Mouse (Mus musculus) kidney, embryonic 16.5 days (tissue): ENCODE data around the gene Zfp276. TPM values are rescaled to one million over a fixed set of nuclear protein-coding genes. Genes with fewer than 3 reads are reported as not detected.

Experiments used
- ATAC-seq: fragments of 200-750 bp; cut with Nextera tagmentation; 2 replicates; pipeline ENCODE4 v1.8.0; 2017; ENCODE audit warnings: moderate TSS enrichment; ENCODE audit not compliant: low FRiP score, low TSS enrichment
- H3K27ac ChIP-seq: fragments of 300-500 bp; sonication (generic); 2 replicates; pipeline ENCODE4 v1.5.1; 2014; ENCODE audit warnings: low read length
- H3K27me3 ChIP-seq: fragments of 300-500 bp; sonication (generic); 2 replicates; pipeline ENCODE4 v1.6.1; 2014; ENCODE audit warnings: low read length, control low read depth, mixed read lengths; ENCODE audit not compliant: insufficient read depth
- H3K36me3 ChIP-seq: fragments of 300-500 bp; sonication (generic); 2 replicates; pipeline ENCODE4 v1.6.1; 2014; ENCODE audit warnings: low read length, control low read depth, mixed read lengths; ENCODE audit not compliant: insufficient read depth
- H3K4me1 ChIP-seq: fragments of 300-500 bp; sonication (generic); 2 replicates; pipeline ENCODE4 v1.6.1; 2014; ENCODE audit warnings: low read length, control low read depth, mixed read lengths; ENCODE audit not compliant: insufficient read depth
- H3K4me2 ChIP-seq: fragments of 300-500 bp; sonication (generic); replicated peaks from 2 replicates; pipeline ENCODE4 v1.6.1; 2014; ENCODE audit warnings: low read depth, low read length
- H3K4me3 ChIP-seq: fragments of 300-500 bp; sonication (generic); 2 replicates; pipeline ENCODE4 v1.5.1; 2014; ENCODE audit warnings: mild to moderate bottlenecking, low read length
- H3K9ac ChIP-seq: fragments of 300-500 bp; sonication (generic); replicated peaks from 2 replicates; pipeline ENCODE4 v1.6.1; 2014; ENCODE audit warnings: low read length
- H3K9me3 ChIP-seq: fragments of 300-500 bp; sonication (generic); 2 replicates; pipeline ENCODE4 v1.6.1; 2016; ENCODE audit warnings: low read length, control low read depth
- WGBS: fragments of 180-500 bp; shearing (Covaris S2); extraction: QIAGEN DNeasy Blood & Tissue Kit; methylation state at CpG from one replicate; pipeline ENCODE4 v1.1.7; 2014; 5-methylcytosine and 5-hydroxymethylcytosine counted together
- polyA plus RNA-seq: library from polyadenylated mRNA; unstranded; fragments of >200 nt; fragmentation: Nextera tagmentation; extraction: Ambion mirVana; gene quantifications from 2 replicates; pipeline ENCODE4 v1.2.1, GENCODE M21; 2015

The Zfp276 gene
- polyA plus RNA-seq = 26.7 and 28.5 TPM in 2 replicates

DNA sequence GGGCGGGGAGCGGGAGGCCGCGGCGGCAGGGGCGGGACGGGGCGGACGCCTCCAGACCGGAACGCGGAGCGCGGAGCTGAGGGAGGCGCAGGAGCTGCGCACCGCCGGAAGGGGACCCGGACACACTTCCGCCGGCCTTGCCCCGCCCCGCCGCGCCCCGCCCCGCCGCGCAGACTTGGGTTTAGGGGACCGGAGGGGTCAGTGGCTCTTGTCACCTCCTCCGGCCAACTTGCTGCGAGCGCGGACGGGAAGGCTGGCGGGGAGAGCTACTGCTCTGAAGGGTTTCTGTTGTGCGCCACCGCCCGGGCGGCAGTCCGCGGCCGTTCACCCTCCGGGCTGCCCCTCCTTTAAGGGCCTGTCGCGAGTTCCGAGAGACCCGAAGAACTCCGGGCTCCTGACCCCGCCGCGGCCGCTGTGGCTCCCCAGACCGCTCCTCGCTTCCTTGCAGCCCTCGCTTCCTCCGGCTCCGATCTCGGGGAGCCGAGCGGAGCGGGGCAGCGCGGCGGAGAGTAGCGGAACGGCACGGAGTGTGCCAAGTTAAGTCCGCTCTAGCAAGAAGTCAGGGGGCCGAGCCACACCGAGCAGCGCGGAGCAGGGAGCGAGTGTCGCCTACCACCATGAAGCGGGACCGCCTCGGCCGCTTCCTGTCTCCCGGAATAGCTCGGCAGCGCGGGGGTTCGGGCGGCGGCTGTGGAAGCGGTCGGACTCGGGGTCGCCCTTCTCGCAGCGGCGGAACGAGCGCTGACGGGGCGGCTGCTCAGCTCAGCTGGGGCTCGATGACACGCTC, at the start of gene Zfp276, which contains the start of gene Vps9d1:
TSS of gene Zfp276 (plus strand) at position 97 of the 787 bp plus-strand sequence.
TSS of gene Vps9d1 (minus strand) at position 250 of the 787 bp plus-strand sequence.
- peak; percentile 97 for ATAC-seq
- H3K36me3 ChIP-seq = peaks cover 29% of the 10 kb centered on the region

DNA sequence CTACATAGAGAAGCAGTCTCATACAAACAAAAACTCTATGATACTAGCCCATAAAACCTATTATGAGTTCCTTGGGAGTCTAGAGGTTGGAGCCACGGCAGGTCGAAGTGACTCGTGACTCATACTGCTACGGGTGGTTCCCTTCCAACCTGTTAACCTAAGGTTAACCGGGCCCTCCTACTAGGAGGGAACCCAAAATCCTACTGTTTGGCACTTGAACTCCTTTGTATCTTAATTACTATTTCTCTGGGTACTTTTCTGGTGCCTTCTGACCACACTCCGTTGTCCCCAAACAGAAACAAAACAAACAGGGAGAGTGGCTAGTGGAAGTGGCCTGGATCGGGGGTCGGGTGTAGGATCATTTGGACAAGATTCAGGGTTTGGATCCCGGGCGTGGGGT, 42.1 kb upstream of the Zfp276 start:
- H3K36me3 ChIP-seq = peaks cover 21% of the 10 kb centered on the region
- H3K27me3 ChIP-seq = no peaks in the 10 kb centered on the region
- H3K4me2 ChIP-seq = peak overlapping the region; percentile 94
- H3K4me1 ChIP-seq = peaks cover 19% of the 10 kb centered on the region
- H3K9me3 ChIP-seq = no peaks in the 10 kb centered on the region
- whole genome bisulfite sequencing = 37% methylated on average over 10 of the region's 10 CpGs
- H3K4me3 ChIP-seq = peak overlapping the region; percentile 69
- no peak overlapping the region for H3K27ac ChIP-seq
- H3K9ac ChIP-seq = peak overlapping the region; percentile 97
- no peak for ATAC-seq

More for the DNA sequence above, at the start of gene Zfp276, which contains the start of gene Vps9d1:
- peak within 1 kb of the TSS; percentile 97 for H3K4me3 ChIP-seq
- no peaks in the 10 kb centered on the region for H3K9me3 ChIP-seq
- peak within 1 kb of the TSS; percentile 72 for H3K27ac ChIP-seq
- peak within 1 kb of the TSS; percentile 86 for H3K4me2 ChIP-seq
- peaks cover 22% of the 10 kb centered on the region for H3K4me1 ChIP-seq
- no peaks in the 10 kb centered on the region for H3K27me3 ChIP-seq
- H3K9ac ChIP-seq = peak within 1 kb of the TSS; percentile 97
- under 1% methylated on average over 79 of the region's 99 CpGs for WGBS

DNA sequence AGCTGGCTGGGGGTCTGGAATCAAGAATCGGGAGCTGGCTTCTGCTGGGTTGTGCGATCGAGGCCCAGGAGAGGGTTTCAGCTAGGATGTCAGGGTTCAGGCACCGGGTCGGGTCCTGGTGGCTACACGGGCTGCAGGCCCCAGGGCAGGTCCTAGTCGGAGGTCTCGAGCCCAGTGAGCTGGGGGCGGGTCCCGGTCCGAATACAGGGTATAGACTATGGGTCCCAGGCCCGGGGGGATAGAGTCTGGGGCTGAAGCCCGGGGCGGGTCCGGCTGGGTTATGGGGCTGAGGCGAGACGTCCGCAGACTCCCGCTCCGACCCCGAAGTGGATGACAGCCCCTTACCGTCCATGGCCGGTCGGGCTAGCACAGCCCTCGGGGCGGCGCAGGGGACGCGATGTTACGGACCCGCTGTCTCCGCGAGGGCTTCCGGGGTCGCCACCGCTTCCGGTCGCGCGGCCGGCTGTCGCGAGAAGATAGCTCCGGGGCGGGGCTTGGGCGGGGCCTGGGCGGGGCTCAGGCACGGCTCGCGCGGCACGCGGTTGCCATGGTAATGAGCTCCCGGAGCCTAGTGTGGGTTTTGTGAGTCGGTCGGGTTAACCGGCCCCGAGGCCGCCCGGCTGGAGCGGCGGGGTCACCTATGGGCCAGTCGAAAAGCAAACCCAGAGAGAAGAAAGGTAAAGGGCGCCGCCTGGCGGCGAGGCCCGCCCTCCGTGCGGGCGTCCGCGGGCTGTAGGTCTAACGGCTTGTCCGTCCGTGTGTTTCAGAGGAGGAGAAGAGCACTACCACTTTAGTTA, 41.5 kb upstream of the Zfp276 start, which contains the start of the genes Chmp1a and Spata33:
TSS of gene Chmp1a (minus strand) at position 443 of the 797 bp plus-strand sequence.
TSS of gene Spata33 (plus strand) at position 512 of the 797 bp plus-strand sequence.
- ATAC-seq = peak; percentile 97
- WGBS = under 1% methylated on average over 75 of the region's 76 CpGs

DNA sequence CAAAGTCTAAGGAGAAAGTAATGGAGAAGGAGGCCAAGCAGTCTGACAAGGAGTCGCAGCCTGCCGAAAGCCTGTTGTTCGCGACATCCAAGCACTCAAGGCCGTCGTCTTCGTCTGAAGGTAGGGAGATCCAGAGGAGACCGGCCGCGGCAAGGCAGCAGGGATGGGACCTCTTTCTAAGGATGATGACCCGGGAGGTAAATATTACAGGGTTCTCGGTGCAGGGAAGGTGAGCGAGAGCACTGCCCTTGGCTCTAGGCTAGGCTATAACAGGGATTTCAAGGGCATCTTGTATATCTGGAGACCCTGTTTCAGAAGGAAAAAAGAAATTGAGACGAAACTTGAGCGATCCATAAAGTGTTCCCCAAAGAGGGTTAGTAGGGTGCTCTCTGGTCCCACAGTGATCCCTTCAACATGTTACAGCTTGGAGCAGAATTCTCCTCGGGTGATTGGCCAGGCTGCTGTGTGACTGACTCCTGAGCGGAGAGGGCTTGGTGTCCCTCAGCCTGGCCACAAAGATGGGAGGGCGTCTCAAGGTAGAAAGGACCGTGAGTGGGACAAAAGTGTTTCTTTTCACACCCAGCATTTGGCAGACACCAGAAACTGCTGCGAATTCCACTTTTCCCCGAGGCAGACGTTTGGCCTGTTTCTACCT, 40.8 kb upstream of the Zfp276 start:
- no peaks in the 10 kb centered on the region for H3K27me3 ChIP-seq
- ATAC-seq = peak; percentile 18; the same call in 1 of the 2 replicates
- peak overlapping the region; percentile 94 for H3K4me2 ChIP-seq
- H3K9me3 ChIP-seq = no peaks in the 10 kb centered on the region
- H3K36me3 ChIP-seq = peaks cover 12% of the 10 kb centered on the region
- 6% methylated on average over 22 of the region's 22 CpGs for WGBS
- H3K4me1 ChIP-seq = peaks cover 19% of the 10 kb centered on the region
- H3K4me3 ChIP-seq = peak overlapping the region; percentile 69
- peak overlapping the region; percentile 80 for H3K27ac ChIP-seq
- peak overlapping the region; percentile 81 for H3K9ac ChIP-seq

More for the DNA sequence above, 41.5 kb upstream of the Zfp276 start, which contains the start of the genes Chmp1a and Spata33:
- Histone ChIP-seq H3K27ac (peak within 1 kb of the TSS; percentile 80), H3K36me3 (peaks cover 15% of the 10 kb centered on the region), H3K4me2 (peak within 1 kb of the TSS; percentile 94), H3K27me3 (no peaks in the 10 kb centered on the region), H3K9ac (peak within 1 kb of the TSS; percentile 97), H3K9me3 (no peaks in the 10 kb centered on the region), H3K4me1 (peaks cover 19% of the 10 kb centered on the region), H3K4me3 (peak within 1 kb of the TSS; percentile 69)

DNA sequence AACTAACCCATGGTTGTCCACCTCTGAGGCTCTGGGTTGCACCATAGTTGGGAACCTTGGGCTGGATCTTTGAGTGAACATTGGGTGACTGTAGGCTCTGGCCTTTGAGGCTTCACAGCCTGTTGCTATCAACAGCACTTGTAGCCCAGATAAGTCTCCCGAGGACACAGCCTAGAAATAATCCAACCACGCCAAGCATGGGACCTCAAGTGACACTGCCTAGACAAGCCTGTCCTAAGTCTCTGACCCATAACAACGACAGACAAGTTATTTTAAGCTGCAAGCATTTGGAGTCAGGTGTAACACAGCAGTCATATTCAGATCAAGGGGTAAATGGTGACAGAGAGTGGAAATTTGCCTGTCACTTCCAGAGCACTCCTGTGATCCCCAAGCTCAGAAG, 38.6 kb upstream of the Zfp276 start:
- Histone ChIP-seq H3K9me3 (no peaks in the 10 kb centered on the region), H3K4me3 (no peak overlapping the region), H3K4me1 (peaks cover 19% of the 10 kb centered on the region), H3K9ac (no peak overlapping the region), H3K27ac (no peak overlapping the region), H3K36me3 (no peaks in the 10 kb centered on the region), H3K27me3 (no peaks in the 10 kb centered on the region), H3K4me2 (no peak overlapping the region)
- ATAC-seq = no peak
- WGBS = 71% methylated on average over 3 of the region's 3 CpGs

DNA sequence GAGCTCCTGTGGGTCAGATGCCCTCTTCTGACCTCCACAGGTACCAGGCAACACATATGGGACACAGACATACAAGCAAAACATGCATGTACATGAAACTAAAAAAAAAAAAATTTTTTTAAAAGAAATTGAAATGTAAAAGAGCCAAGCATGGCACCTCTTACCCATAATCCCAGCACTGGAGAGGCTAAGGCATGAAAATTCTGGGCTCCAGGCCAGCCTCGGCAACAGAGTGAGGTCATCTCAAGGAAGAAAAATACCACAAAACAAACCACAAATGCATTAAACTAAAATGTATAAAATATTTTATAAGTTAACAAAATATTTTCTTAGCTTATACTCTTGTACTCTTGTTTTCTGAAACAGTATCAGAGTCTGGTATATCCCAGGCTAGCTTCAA, 33.1 kb upstream of the Zfp276 start:
- 72% methylated on average over 1 of the region's 1 CpGs for WGBS

DNA sequence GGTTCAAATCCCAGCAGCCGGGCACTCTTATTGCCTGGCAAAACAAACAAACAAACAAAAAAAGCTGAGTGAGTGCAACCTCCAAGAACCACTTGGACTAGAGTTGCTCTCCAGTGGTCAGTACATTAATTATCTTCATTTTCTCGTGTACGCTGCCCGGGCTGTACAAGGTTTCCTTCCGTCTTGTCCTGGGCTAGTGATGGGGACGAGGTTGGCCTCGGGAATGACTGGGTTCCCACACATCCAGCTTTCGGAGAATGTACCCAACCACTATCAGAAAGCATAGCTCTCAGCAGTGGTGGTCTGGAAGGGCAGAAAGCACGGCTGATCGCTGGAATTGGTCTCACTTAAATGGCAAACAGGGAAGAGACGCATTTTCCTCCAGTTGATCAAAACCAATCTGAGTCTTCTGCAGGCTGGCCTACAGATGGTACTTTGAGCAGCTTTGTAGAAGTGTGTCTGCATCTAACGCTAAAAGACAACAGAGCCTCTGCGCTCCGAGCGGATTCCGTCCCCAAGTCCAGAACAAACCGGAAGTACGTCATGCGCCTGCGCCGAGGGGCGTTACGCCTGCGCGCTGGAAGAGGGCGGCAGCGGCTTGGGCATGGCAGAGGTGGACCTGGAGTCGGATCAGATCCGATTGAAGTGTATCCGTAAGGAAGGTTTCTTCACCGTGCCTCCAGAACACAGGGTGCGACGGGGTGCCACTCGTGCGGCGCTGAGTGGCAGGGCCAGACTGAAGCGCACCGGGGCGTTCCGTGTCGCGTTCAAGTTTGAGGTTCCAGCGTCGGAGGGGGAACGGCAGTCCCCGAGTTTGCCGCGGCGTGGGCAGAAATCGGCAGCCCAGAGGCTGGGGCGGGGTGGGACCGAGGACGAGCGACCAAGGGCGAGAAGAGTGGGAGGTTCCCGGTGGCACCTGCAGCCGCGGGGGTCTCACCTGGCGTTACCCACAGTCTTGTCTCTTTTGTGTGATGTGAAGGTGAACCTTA, 29.4 kb upstream of the Zfp276 start, which contains the start of gene Cdk10:
TSS of gene Cdk10 (plus strand) at position 565 of the 989 bp plus-strand sequence.
- Histone ChIP-seq H3K4me2 (peak within 1 kb of the TSS; percentile 66), H3K9me3 (no peaks in the 10 kb centered on the region), H3K4me1 (peaks cover 11% of the 10 kb centered on the region), H3K9ac (peak within 1 kb of the TSS; percentile 89), H3K36me3 (peaks cover 19% of the 10 kb centered on the region; the same call in 1 of the 2 replicates), H3K27me3 (no peaks in the 10 kb centered on the region), H3K4me3 (peak within 1 kb of the TSS; percentile 84), H3K27ac (peak within 1 kb of the TSS; percentile 80)
- peak; percentile 89 for ATAC-seq
- WGBS = 2% methylated on average over 59 of the region's 59 CpGs

More for the DNA sequence above, 33.1 kb upstream of the Zfp276 start:
- Histone ChIP-seq H3K9me3 (no peaks in the 10 kb centered on the region), H3K4me3 (no peak overlapping the region), H3K4me1 (peaks cover 11% of the 10 kb centered on the region), H3K4me2 (no peak overlapping the region), H3K27me3 (no peaks in the 10 kb centered on the region), H3K27ac (no peak overlapping the region), H3K36me3 (no peaks in the 10 kb centered on the region), H3K9ac (no peak overlapping the region)
- ATAC-seq = no peak

DNA sequence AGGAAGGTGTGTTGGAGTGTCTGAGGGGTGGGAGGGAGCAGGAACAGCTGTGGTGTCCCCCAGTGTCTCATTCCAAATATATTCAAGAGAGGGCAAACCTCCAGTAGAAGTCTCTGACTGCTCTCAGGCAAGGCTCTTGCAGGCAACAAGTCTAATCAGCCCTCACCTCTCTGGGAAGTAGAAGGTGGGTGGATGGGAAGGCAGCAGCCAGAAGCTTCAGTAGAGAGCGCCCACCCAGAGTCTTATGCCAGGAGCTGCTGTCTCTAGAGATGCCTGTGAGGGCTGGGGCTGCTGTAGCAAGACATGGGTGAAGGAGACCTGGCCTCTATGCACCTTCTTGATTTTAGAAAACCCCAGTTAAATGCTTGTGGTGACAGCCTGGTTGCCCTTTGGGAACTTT, 25.6 kb upstream of the Zfp276 start:
- Histone ChIP-seq H3K9me3 (no peaks in the 10 kb centered on the region), H3K4me3 (no peak overlapping the region), H3K9ac (no peak overlapping the region), H3K36me3 (peaks cover 19% of the 10 kb centered on the region; the same call in 1 of the 2 replicates), H3K27me3 (no peaks in the 10 kb centered on the region), H3K4me2 (no peak overlapping the region), H3K4me1 (peaks cover 11% of the 10 kb centered on the region), H3K27ac (no peak overlapping the region)
- WGBS = 100% methylated on average over 1 of the region's 1 CpGs
- no peak for ATAC-seq
